Mouse (Mus musculus) stomach, postnatal 0 days (tissue): ENCODE data around the gene Grik1. TPM values are rescaled to one million over a fixed set of nuclear protein-coding genes. Genes with fewer than 3 reads are reported as not detected.

ENCODE experiments used
- ATAC-seq: fragments of 200-750 bp; cut with Nextera tagmentation; 2 replicates; pipeline ENCODE4 v1.8.0; 2017; ENCODE audit not compliant: low FRiP score, low TSS enrichment
- DNase-seq: peaks from one replicate; pipeline ENCODE4 v3.0.0-alpha.2; 2016; ENCODE audit warnings: low spot score
- H3K27ac ChIP-seq: fragments of 300-500 bp; sonication (generic); replicated peaks from 2 replicates; pipeline ENCODE4 v1.5.1; 2014; ENCODE audit warnings: mild to moderate bottlenecking, control low read depth
- H3K27me3 ChIP-seq: fragments of 300-500 bp; sonication (generic); 2 replicates; pipeline ENCODE4 v1.6.1; 2014; ENCODE audit warnings: low read length; ENCODE audit not compliant: control insufficient read depth, insufficient read depth
- H3K36me3 ChIP-seq: fragments of 300-500 bp; sonication (generic); 2 replicates; pipeline ENCODE4 v1.6.1; 2014; ENCODE audit warnings: low read length, mixed read lengths; ENCODE audit not compliant: control insufficient read depth, insufficient read depth
- H3K4me1 ChIP-seq: fragments of 300-500 bp; sonication (generic); replicated peaks from 2 replicates; pipeline ENCODE4 v1.6.1; 2014; ENCODE audit warnings: antibody characterized with exemption; ENCODE audit not compliant: control insufficient read depth, insufficient read depth
- H3K4me2 ChIP-seq: fragments of 300-500 bp; sonication (generic); replicated peaks from 2 replicates; pipeline ENCODE4 v1.6.1; 2014; ENCODE audit warnings: low read depth, mild to moderate bottlenecking, control low read depth, moderate library complexity
- H3K4me3 ChIP-seq: fragments of 300-500 bp; sonication (generic); 2 replicates; pipeline ENCODE4 v1.5.1; 2014; ENCODE audit warnings: low read depth, low read length, control low read depth
- H3K9ac ChIP-seq: fragments of 300-500 bp; sonication (generic); 2 replicates; pipeline ENCODE4 v1.6.1; 2014; ENCODE audit warnings: mild to moderate bottlenecking, low read length, control low read depth, mixed read lengths
- H3K9me3 ChIP-seq: fragments of 300-500 bp; sonication (generic); 2 replicates; pipeline ENCODE4 v1.6.1; 2016; ENCODE audit warnings: low read length; ENCODE audit not compliant: control insufficient read depth
- CTCF ChIP-seq: IDR thresholded peaks from 2 replicates; pipeline ENCODE4 v1.5.1; 2016; ENCODE audit warnings: antibody characterized with exemption, low read depth, mild to moderate bottlenecking, moderate library complexity
- EP300 ChIP-seq: optimal IDR thresholded peaks from 2 replicates; pipeline ENCODE3; 2016; ENCODE audit warnings: antibody characterized with exemption
- WGBS: fragments of 180-500 bp; shearing (Covaris S2); extraction: QIAGEN DNeasy Blood & Tissue Kit; methylation state at CpG from one replicate; pipeline ENCODE4 v1.1.7; 2014; 5-methylcytosine and 5-hydroxymethylcytosine counted together
- polyA plus RNA-seq: library from polyadenylated mRNA; unstranded; fragments of >200 nt; fragmentation: Nextera tagmentation; extraction: Ambion mirVana; gene quantifications from 2 replicates; pipeline ENCODE4 v1.2.1, GENCODE M21; 2015

Gene Grik1
- polyA plus RNA-seq, 1 experiment from 2014 or later = 0.99 TPM

- ATAC-seq = no peak
Measured at GRCm38 (mm10) chr16:88177364-88177763, 112.7 kb downstream of the Grik1 start.

GRCm38 (mm10) chr16:88174083-88174721 lies 115.9 kb downstream of the Grik1 start:
- no peak overlapping the region for H3K9ac ChIP-seq
- 81% methylated on average over 9 of the region's 9 CpGs for WGBS
- no peaks in the 10 kb centered on the region for H3K27me3 ChIP-seq
- H3K4me3 ChIP-seq = no peak overlapping the region
- DNase-seq = no peak
- ATAC-seq = no peak
- no peaks in the 10 kb centered on the region for H3K36me3 ChIP-seq
- H3K9me3 ChIP-seq = no peaks in the 10 kb centered on the region
- no peak overlapping the region for H3K4me2 ChIP-seq
- no peaks in the 10 kb centered on the region for H3K4me1 ChIP-seq
- H3K27ac ChIP-seq = no peak overlapping the region
- TF ChIP-seq CTCF (no peak), EP300 (no peak)

More at GRCm38 (mm10) chr16:88177364-88177763, 112.7 kb downstream of the Grik1 start:
- H3K9me3 ChIP-seq = no peaks in the 10 kb centered on the region
- no peak overlapping the region for H3K9ac ChIP-seq
- H3K4me3 ChIP-seq = no peak overlapping the region
- H3K27me3 ChIP-seq = no peaks in the 10 kb centered on the region
- H3K4me1 ChIP-seq = no peaks in the 10 kb centered on the region
- H3K27ac ChIP-seq = no peak overlapping the region
- WGBS = 65% methylated on average over 3 of the region's 3 CpGs
- H3K4me2 ChIP-seq = no peak overlapping the region
- H3K36me3 ChIP-seq = no peaks in the 10 kb centered on the region
- DNase-seq = no peak
- TF ChIP-seq CTCF = no peak
- TF ChIP-seq EP300 = no peak

GRCm38 (mm10) chr16:88166547-88166946 lies 123.5 kb downstream of the Grik1 start:
- ATAC-seq = no peak
- H3K4me1 ChIP-seq = no peaks in the 10 kb centered on the region
- H3K9me3 ChIP-seq = no peaks in the 10 kb centered on the region
- no peak overlapping the region for H3K4me3 ChIP-seq
- H3K9ac ChIP-seq = no peak overlapping the region
- TF ChIP-seq EP300 = no peak
- no peak for TF ChIP-seq CTCF
- H3K27ac ChIP-seq = no peak overlapping the region
- H3K36me3 ChIP-seq = no peaks in the 10 kb centered on the region
- no peak overlapping the region for H3K4me2 ChIP-seq
- H3K27me3 ChIP-seq = no peaks in the 10 kb centered on the region
- no peak for DNase-seq

GRCm38 (mm10) chr16:88142574-88142973 lies 147.5 kb downstream of the Grik1 start:
- H3K36me3 ChIP-seq = no peaks in the 10 kb centered on the region
- 35% methylated on average over 2 of the region's 2 CpGs for WGBS
- H3K4me2 ChIP-seq = no peak overlapping the region
- TF ChIP-seq EP300 (no peak), CTCF (no peak)
- no peaks in the 10 kb centered on the region for H3K9me3 ChIP-seq
- H3K27ac ChIP-seq = no peak overlapping the region
- no peak for DNase-seq
- no peak for ATAC-seq
- no peak overlapping the region for H3K4me3 ChIP-seq
- no peaks in the 10 kb centered on the region for H3K27me3 ChIP-seq
- H3K9ac ChIP-seq = no peak overlapping the region
- no peaks in the 10 kb centered on the region for H3K4me1 ChIP-seq

GRCm38 (mm10) chr16:88142136-88142535 lies 147.9 kb downstream of the Grik1 start:
- no peak overlapping the region for H3K9ac ChIP-seq
- no peak overlapping the region for H3K4me3 ChIP-seq
- H3K36me3 ChIP-seq = no peaks in the 10 kb centered on the region
- DNase-seq (no peak), ATAC-seq (no peak)
- no peak overlapping the region for H3K27ac ChIP-seq
- no peaks in the 10 kb centered on the region for H3K4me1 ChIP-seq
- H3K27me3 ChIP-seq = no peaks in the 10 kb centered on the region
- TF ChIP-seq EP300 = no peak
- no peak for TF ChIP-seq CTCF
- H3K9me3 ChIP-seq = no peaks in the 10 kb centered on the region
- H3K4me2 ChIP-seq = no peak overlapping the region
- WGBS = 55% methylated on average over 2 of the region's 2 CpGs

- H3K27ac ChIP-seq = no peak overlapping the region
- H3K4me3 ChIP-seq = no peak overlapping the region
- no peak overlapping the region for H3K4me2 ChIP-seq
- no peak overlapping the region for H3K9ac ChIP-seq
- DNase-seq (no peak), ATAC-seq (no peak)
- TF ChIP-seq EP300 (no peak), CTCF (no peak)
- no peaks in the 10 kb centered on the region for H3K36me3 ChIP-seq
- WGBS = 92% methylated on average over 2 of the region's 2 CpGs
- no peaks in the 10 kb centered on the region for H3K27me3 ChIP-seq
- no peaks in the 10 kb centered on the region for H3K4me1 ChIP-seq
- H3K9me3 ChIP-seq = no peaks in the 10 kb centered on the region
Measured at GRCm38 (mm10) chr16:88141594-88141993, 148.5 kb downstream of the Grik1 start.
